Mouse (Mus musculus) lung, postnatal 4 days (tissue): ENCODE results near the gene 2410002F23Rik.
"Not testable (repeated sequence)": the region's sequence is repeated elsewhere in the genome, so short reads cannot be mapped to it uniquely, and the experiment has no call there.

Experiments used
- DNase-seq, 2 experiments: peaks; one replicate each; pipeline ENCODE4 v3.0.0; 2021

The 2410002F23Rik gene

DNA sequence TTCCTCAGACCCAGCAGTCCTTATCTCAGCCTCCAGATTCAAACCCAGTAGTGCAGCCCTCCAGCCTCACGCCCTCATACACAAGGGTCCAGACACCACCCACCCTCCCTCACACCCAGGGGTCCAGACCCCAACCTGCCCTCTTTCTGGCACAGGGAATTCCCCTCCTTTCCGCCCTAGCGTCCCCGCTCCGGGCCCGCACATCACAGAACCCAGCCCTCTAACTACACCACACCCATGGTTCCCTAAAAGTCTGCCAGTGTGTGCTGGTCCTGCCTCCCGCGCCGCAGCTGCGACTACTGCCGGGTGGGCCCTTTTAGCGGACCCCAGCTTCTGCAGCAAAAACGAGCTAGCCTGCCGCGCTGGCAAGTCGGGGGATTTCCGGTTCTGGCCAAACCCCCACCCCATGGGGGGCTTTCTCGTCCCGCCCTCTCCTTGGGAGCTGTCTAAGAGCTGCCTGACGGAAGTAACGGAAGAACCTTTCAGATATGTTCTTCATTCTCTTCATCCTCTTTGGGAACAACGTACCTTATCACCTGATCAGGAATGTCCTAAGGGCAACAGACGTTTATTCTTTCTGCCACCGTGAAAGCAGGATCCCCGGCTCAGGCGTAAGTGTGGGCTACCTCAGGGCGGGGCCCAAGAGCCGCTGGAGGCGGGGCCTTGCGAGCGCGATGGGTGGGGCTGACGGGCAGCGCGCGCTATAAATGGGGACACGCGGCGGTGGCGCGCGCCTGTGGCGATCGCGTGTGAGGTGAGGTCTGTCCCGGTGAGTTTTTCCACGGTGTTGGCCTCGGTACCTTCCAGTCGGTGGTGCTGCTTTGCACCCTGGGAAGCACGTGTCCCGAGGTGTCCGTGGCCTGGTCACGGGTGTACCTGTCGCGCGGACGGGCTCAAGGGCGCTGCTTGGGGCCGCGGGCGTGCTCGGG lies at the start of gene 2410002F23Rik, which contains the start of gene 1700028J19Rik:
Gene 2410002F23Rik (plus strand): TSS at position 668 of the 929 bp plus-strand sequence.
Gene 1700028J19Rik (minus strand): TSS at position 641 of the 929 bp plus-strand sequence.
- DNase-seq = peak; percentile 92 to 94

DNA sequence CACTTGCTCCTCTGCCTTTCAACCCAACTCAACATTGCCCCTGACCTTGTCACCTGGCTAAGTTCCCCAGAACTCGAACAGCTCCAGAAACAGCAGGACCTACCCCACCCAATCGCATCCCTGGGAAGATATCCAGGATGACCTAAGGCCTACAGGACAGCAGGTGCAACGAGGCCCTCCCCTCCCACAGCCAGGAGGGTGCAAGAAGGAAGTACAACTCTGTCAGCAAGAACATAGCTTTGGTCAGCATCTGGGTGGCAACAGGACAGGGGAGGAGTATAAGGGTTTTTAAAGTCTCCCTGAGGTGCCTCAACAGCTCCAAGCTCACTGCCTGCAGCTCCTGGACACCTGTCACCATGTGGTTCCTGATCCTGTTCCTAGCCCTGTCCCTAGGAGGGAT lies 48.6 kb upstream of the 2410002F23Rik start, which contains the start of gene Klk1b3:
Gene Klk1b3 (plus strand): TSS at position 301 of the 400 bp plus-strand sequence.
- DNase-seq = no peak

DNA sequence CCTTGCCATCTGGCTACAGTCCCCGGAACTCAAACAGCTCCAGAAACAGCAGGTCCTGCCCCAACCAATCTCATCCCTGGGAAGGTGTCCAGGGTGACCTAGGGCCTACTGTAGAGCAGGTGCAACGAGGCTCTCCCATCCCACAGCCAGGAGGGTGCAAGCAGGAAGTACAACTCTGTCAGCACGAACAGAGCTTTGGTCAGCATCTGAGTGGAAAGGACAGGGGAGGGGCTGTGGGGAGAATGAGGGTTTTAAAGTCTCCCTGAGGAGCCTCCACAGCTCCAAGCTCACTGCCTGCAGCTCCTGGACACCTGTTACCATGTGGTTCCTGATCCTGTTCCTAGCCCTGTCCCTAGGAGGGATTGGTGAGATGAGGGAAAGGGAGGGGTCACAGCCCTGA lies 39.4 kb upstream of the 2410002F23Rik start, which contains the start of gene Klk1b4:
Gene Klk1b4 (plus strand): TSS at position 301 of the 400 bp plus-strand sequence.
- DNase-seq = not testable (repeated sequence)

DNA sequence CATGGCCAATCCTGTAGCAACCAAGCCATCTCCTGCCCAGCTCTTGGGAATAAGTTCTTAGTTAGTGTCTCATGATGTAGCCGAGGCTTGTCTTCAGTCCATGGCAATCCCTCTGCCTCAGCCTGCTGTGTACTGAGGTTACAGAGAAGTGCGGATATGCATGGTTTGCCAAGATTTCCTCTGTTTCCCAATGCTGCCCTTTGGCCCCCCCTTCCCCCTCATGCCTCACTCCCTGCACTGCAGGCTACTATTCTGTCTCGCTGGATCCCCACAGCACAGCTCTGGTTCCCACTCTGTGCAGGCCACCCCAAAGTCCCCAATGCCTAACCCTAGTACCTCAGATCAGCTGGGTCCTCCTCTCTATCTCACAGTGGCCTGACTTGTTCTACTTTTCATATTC lies 38.2 kb upstream of the 2410002F23Rik start:
- no peak for DNase-seq

DNA sequence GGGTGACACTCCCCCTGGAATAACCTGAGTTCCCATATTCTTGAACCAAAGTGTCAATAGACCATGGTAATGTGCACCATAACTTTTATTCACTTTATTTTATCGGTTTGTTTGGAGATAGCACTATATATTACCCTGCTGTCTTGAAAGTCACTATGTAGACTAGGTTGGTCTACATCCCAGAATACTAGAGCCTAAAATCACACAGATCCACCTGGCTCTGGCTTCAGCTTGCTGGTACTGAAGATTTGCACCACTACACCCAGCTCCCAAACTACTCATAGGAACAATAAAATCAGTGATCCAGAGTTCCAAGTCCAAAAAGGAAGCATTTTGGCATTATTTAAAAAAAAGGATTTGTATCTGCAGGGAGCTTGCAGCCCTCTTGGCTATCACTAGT lies 30.9 kb upstream of the 2410002F23Rik start, which contains the start of gene Klk1b5:
Gene Klk1b5 (plus strand): TSS at position 301 of the 400 bp plus-strand sequence.
- DNase-seq = no peak

DNA sequence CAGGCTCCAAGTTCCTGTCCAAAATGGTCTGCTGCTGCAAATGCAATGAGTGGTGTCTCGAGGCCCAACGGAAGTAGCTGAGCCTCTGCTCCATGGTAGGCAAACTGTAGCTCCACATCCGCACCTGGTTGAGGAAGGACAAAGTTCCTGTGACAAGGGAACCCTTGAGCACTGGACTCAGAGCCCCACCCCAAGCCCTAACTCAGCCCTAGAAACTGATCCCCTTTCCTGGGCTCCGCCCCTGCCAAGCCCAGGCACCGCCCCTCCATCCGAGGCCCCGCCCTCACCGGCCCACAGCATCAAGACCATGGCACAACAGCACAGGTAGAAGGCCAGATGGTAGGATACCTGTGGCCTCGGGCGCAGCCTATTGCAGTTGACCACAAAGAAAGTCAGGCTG lies 24.9 kb upstream of the 2410002F23Rik start:
- DNase-seq = not testable (repeated sequence)

DNA sequence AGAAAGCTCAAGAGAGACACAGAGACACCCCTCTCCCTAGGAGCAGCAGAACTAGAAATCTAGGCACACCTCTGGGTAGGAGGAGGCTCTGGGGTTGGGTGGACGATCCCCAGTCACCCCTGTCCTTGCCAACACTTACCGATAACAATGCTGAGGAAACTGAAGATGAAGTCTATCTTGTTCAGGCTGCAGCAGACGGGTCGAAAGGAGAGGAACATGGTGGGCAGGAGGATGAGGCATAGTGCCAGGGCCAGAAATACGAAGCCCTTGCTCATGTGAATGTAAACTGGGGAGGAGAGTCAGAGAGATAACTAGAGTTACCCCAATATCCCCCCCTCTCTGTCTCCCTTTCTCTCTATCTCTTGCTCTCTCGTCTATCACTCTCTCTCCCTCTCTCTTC lies 24.2 kb upstream of the 2410002F23Rik start:
- not testable (repeated sequence) for DNase-seq

DNA sequence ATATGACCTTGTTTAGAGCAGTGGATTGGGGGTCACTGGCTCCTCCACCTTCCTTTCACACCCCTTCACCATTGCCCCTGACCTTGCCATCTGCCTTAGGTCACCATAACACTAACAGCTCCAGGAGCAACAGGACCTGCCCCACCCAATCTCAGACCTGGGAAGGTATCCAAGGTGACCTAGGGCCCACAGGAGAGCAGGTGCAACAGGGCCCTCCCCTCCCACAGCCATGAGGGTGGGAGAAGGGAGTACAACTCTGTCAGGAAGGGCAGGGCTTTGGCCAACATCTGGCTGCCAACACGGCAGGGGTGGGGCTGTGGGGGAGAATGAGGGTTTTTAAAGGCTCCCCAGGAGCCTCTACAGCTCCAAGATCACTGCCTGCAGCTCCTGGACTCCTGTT lies 21.4 kb upstream of the 2410002F23Rik start, which contains the start of gene Klk1:
Gene Klk1 (plus strand): TSS at position 285 of the 400 bp plus-strand sequence.
- DNase-seq = no peak

DNA sequence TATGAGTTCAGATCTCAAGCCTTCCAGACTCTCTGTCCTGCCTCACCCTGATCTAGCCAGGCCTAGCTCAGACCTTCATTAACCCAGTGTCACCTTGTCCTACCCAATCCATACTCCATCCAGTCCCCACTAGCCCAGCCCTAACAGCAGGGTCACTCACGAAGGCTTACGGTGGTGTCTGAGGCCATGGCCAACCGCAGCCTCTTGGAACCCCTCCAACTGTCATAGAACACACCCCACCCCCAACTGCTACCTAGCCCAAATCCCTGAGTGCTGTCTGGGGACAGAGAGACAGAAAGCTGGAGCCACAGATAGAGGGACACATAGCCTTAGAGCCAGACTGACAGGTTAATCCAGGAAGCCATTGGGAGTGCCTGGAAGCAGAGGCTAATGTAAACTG lies 10.6 kb upstream of the 2410002F23Rik start, which contains the start of gene Gm36864:
Gene Gm36864 (plus strand): TSS at position 269 of the 400 bp plus-strand sequence.
- DNase-seq = no peak

DNA sequence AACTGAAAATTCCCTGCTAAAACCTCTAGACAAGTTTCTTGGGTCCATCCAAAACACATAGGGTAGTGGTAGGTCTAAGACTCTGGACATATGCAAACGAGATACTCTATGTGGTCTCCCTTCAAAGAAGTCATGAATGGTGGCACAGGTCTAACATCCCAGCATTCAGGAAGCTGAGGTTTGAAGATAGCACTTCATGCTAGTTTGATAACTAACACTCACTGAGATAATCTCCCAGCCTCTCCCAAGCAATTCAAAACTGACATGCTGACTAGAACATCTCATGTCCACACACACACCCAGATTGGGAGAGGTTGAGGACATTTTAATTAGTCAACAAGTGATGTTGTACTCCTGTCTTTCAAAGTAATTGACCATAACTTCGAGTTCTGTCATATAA lies 6.6 kb upstream of the 2410002F23Rik start:
- no peak for DNase-seq

DNA sequence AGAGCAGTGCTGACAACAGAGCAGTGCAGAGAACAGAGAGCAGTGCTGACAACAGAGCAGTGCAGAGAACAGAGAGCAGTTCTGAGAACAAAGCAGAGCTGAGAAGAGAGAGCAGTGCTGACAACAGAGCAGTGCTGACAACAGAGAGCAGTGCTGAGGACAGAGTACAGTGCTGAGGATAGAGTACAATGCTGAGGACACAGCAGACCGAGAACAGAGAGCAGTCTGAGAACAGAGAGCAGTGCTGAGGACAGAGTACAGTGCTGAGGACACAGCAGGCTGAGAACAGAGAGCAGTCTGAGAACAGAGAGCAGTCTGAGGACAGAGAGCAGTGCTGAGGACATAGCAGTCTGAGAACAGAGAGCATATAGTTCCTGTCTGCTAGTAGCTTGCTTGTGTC lies 5.8 kb upstream of the 2410002F23Rik start:
- no peak for DNase-seq

DNA sequence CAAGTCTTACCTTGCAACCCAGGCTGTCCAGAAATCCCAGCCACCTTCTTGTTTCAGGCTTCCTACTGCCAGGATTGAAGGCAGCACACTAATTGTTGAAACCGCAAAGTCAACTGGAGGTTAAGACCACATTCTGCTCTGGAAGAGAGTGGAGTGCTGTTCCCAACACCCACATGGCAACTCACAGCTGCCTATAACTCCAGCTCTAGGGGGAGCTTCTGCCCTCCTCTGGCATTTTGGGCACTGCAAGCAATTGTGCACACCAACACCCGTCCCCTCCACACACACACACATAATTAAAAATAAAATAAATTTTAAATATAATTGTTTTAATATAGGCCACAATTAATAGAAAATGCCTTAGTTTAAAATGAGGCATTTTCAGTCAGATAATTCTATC lies 5.4 kb upstream of the 2410002F23Rik start:
- DNase-seq = no peak

DNA sequence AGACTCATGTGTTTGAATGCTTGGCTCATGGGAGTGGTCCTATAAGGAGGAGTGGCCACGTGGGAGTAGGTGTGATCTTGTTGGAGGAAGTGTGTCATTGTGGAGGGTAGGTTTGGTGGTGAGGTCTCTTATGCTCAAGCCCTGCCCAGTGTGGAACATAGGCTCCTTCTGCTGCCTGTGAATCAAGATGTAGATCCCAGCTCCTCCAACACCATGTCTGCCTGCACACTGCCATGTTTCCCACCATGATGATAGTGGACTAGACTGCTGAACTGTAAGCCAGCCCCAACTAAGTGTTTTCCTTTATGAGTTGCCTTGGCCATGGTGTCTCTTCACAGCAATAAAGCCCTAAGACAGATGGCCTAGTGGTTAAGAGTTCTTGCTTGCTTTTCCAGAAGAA lies 2.4 kb upstream of the 2410002F23Rik start:
- no peak for DNase-seq

DNA sequence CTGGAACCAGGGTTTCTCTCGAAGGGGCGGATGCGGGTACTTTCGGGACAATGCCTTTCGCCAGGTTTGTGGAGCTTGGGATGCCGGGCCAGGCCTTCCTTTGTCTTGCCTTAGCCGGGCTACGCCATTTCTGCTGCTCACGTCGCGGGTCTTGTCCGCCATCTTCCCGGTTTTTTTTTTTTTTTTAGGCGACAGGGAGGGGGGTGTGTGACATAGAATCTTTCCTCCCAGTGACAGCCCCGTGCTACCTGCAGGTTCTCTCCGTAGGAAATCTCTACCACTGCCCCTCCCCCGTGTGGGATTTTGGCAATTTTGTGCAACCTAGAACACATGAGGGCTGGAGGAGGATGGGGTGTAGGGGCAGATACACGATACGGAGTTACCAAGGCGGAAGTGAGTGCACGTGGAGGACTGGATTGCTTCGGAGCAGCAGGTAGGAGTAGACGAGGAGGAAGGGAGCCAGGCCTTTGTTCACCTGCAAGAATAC lies 505 bp downstream of the 2410002F23Rik start:
- no peak for DNase-seq

DNA sequence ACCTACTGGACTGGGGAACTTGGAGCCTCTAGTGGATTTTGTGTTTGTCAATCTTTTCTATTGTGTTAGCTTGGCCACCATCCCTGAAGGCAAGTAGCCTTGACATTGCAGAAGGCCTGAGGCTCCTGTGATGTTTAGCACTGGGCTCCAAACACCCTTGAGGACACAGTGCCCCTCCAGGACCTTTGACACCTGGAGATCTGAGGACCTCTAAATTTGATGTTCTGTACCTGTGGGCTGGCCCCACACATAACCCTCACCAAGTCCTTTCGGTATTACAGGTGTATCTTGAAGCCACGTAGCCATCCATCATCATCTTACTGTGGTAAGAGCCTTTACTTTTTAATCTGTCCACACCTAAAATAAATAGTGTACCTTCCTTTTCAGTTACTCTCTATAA lies 1.4 kb downstream of the 2410002F23Rik start:
- DNase-seq = no peak

DNA sequence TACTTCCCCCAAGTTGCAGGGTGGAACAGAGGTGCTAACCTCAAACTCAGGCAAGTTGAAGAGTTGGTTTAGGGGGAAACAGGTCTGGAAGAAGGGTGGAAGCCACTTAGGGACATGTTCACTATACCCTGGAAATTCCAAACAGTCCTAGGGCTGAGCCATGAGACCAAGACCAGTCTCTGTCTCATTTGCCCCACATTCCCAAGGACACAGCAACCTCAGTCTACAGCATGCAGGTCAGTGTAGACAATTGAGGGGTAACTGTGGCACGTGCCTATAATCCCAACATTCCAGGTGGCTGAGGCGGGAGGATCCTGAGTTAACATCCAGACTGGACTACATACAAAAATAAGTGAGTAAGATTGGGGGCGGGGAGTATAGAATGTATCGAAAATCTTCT lies 2.7 kb downstream of the 2410002F23Rik start:
- DNase-seq = no peak

DNA sequence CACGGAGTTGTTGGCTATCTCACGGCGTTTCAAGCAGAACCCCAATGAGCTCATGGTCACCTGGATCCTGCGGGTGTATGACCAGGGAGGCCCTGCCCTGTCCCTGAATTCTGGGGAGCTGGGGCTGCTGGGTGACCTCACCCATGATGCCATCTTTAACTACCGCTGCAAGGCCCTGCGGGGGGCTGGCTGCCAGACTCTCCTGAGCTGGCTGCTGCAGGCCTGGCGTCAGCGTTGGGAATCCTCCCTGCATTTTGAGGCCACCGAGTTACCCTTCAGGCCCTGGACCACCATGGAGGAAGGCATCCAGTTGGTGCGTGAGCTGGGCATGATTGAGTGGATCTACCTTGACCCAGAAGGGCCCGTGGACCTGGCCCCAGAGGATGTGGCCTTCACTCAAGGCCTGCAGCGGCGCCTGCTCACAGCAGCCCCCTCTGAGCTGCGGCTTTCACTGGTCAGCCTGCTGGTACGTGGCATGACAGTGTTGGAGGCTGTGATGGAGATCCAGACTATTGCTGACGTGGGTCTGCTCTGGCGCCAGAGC lies 4.3 kb downstream of the 2410002F23Rik start:
- not testable (repeated sequence) for DNase-seq

DNA sequence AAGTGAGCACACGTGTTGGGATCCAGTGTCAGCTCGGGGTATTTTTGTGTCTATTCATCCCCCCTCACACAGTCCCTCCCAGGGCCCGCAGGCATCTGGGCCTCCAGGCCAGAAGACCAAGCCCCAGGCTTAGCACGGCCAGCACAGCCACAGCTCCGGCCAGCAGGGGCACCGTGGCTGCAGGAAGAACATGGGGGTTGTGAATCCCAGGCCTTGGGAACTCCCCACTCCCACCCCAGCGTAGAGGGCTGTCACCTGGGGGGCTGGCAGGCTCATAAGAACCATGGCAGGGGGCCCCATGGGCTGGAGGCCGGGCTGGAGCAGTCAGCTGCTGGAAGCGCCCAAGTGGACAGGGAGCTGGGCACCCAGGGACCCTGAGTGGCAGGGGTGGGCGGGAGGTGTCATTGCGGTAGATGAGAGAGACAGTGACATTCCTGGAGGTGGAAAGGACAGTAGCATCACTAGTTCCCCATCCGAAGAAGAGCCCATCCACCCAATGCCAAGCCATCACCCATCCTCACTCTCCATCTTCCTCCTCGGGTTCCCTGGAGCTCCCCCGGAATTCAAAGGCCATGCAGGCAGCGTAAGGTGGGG lies 6.6 kb downstream of the 2410002F23Rik start:
- no peak for DNase-seq

DNA sequence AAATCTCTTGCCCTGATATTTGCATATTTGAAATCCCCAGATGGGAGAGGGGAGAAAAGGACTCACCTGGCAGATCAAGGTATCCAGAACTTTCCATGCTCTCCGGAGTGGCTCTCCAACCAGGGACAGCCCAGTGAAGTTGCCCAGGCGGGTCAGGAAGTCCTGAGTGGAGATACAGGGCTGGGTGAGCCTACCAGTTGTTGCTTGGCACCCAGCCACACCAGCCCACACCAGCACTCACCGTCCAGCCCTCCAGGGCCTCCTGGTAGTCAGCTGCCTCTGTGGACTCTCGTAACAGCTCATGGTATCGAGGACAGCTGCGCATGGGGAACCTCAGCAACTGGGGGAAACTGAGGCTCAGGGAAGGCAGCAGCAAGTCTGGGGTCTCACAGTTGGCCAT lies 8.4 kb downstream of the 2410002F23Rik start:
- no peak for DNase-seq

DNA sequence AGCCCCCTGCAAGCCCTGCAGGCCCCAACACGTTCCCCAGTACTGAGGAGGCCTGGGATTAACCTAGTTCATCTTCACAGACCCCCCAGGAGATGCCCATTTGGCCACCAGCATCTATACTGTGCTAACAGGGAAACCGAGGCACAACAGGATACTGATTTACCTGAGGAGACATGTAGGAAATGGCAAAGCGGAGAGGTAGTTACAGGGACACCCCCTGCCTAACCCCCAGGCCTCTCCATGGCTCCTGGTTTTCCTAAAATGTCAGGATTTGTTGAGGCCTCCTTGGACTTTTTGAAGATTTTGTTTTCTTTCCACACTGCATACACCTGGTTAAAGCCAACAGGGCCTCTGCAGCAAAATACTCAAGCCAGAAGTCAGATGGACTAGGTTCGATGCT lies 10.8 kb downstream of the 2410002F23Rik start, which contains the start of gene Acp4:
Gene Acp4 (minus strand): TSS at position 101 of the 400 bp plus-strand sequence.
- DNase-seq = no peak

DNA sequence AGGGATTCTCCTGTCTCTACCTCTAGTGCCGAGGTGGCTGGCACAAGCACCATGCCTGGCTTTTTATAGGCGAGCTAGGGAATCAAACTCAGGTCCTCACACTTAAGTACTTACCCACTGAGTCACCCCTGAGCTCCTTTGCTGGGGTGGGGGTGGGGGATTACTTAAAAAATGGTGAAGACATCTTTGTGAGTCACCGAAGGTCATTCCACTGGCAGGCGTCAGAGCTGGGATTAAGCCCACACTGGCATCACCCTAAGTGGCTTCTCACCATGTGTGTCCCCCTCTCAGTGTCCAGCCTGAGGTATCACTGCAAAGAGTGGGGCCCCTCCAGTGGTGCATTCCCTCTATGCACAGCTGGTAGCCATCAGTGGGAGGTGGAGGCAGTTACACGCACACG lies 13.9 kb downstream of the 2410002F23Rik start:
- no peak for DNase-seq

DNA sequence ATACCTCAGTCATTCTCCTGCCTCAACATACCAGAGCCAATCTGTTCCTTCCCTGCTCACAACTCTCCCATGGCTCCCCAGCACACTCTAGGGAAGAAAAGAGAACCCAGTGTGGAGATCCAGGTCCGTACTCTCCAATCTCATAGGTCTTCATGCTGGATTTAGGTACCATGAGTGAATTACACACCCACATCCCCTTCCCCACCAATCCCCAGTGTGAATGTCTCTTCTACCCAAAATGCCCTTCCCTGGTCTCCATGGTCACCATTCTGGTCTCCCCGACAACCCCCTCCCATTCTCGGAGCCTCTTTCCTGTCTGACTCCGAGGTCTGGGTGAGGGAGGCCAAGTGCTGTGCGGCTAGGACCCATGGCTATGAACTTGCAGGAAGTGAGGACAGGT lies 14.6 kb downstream of the 2410002F23Rik start, which contains the start of gene Gm15517:
Gene Gm15517 (plus strand): TSS at position 301 of the 400 bp plus-strand sequence.
- no peak for DNase-seq
